Mouse (Mus musculus): ENCODE results near the gene Akap12. TPM values are rescaled to one million over a fixed set of nuclear protein-coding genes. Genes with fewer than 3 reads are reported as not detected.

Gene Akap12
- polyA plus RNA-seq, 1 experiment from 2014 or later, result 67.9 TPM

DNA sequence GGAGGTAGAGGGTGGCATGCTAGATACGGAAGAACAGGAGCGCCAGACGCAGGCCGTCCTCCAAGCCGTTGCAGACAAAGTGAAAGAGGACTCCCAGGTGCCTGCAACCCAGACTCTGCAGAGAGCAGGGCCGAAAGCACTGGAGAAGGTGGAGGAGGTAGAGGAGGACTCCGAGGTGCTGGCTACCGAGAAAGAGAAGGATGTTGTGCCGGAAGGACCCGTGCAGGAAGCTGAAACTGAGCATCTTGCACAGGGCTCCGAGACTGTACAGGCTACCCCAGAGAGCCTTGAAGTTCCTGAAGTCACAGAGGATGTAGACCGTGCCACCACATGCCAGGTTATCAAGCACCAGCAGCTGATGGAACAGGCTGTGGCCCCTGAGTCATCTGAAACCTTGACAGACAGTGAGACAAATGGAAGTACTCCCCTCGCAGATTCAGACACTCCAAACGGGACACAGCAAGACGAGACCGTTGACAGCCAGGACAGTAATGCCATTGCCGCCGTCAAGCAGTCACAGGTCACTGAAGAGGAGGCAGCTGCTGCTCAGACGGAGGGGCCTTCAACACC, 89.8 kb downstream of the Akap12 start:
- DNase-seq (ENCODE audit: low spot score), result no peak
- Histone ChIP-seq H3K27ac (replicated peaks; ENCODE audit: low read depth, low read length) (no peak overlapping the region), H3K9me3 (ENCODE audit: control insufficient read depth, low read length) (no peaks in the 10 kb centered on the region), H3K36me3 (ENCODE audit: control insufficient read depth, insufficient read depth, low read length) (peaks cover 43% of the 10 kb centered on the region), H3K4me1 (ENCODE audit: control insufficient read depth, insufficient read depth, low read length) (no peaks in the 10 kb centered on the region), H3K27me3 (replicated peaks; ENCODE audit: control insufficient read depth, insufficient read depth, low read length) (no peaks in the 10 kb centered on the region), H3K4me3 (ENCODE audit: low read depth, low read length) (no peak overlapping the region), H3K4me2 (ENCODE audit: low read depth, low read length) (no peak overlapping the region), H3K9ac (ENCODE audit: low read depth, low read length) (no peak overlapping the region)
- WGBS, result 86% methylated on average over 19 of the region's 19 CpGs
- ATAC-seq (ENCODE audit: low read depth), result no peak

DNA sequence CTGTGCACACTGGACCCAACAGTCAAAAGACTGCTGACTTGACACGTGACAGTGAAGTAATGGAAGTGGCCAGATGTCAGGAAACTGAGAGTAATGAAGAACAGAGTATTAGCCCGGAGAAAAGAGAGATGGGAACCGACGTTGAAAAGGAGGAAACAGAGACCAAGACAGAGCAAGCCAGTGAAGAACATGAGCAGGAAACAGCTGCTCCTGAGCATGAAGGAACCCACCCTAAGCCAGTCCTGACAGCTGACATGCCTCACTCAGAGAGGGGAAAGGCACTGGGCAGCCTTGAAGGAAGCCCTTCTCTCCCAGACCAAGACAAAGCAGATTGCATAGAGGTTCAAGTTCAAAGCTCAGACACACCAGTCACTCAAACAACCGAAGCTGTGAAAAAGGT, 90.5 kb downstream of the Akap12 start:
- 50% methylated on average over 5 of the region's 5 CpGs for WGBS
- ATAC-seq (ENCODE audit: low read depth) (no peak), DNase-seq (ENCODE audit: low spot score) (no peak)
- Histone ChIP-seq H3K27me3 (replicated peaks; ENCODE audit: control insufficient read depth, insufficient read depth, low read length) (no peaks in the 10 kb centered on the region), H3K4me3 (ENCODE audit: low read depth, low read length) (no peak overlapping the region), H3K27ac (replicated peaks; ENCODE audit: low read depth, low read length) (no peak overlapping the region), H3K9ac (ENCODE audit: low read depth, low read length) (no peak overlapping the region), H3K4me1 (ENCODE audit: control insufficient read depth, insufficient read depth, low read length) (no peaks in the 10 kb centered on the region), H3K36me3 (ENCODE audit: control insufficient read depth, insufficient read depth, low read length) (peaks cover 47% of the 10 kb centered on the region), H3K9me3 (ENCODE audit: control insufficient read depth, low read length) (no peaks in the 10 kb centered on the region), H3K4me2 (ENCODE audit: low read depth, low read length) (no peak overlapping the region)

DNA sequence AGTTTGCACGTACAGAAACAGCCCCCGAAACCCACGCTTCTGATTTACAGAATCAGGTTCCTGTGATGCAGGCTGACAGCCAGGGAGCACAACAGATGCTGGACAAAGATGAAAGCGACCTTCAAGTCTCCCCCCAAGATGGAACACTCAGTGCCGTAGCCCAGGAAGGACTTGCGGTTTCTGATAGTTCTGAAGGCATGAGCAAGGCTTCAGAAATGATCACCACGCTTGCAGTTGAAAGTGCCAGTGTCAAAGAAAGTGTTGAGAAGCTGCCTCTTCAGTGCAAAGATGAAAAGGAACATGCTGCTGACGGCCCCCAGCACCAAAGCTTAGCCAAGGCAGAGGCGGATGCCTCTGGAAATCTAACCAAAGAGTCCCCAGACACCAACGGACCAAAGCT, 91.3 kb downstream of the Akap12 start:
- Histone ChIP-seq H3K9ac (ENCODE audit: low read depth, low read length) (no peak overlapping the region), H3K4me3 (ENCODE audit: low read depth, low read length) (no peak overlapping the region), H3K4me1 (ENCODE audit: control insufficient read depth, insufficient read depth, low read length) (no peaks in the 10 kb centered on the region), H3K27ac (replicated peaks; ENCODE audit: low read depth, low read length) (no peak overlapping the region), H3K36me3 (ENCODE audit: control insufficient read depth, insufficient read depth, low read length) (peaks cover 47% of the 10 kb centered on the region), H3K9me3 (ENCODE audit: control insufficient read depth, low read length) (peaks cover 4% of the 10 kb centered on the region), H3K4me2 (ENCODE audit: low read depth, low read length) (no peak overlapping the region), H3K27me3 (replicated peaks; ENCODE audit: control insufficient read depth, insufficient read depth, low read length) (no peaks in the 10 kb centered on the region)
- 81% methylated on average over 10 of the region's 10 CpGs for WGBS
- no peak for DNase-seq (ENCODE audit: low spot score)
- ATAC-seq (ENCODE audit: low read depth), result no peak

DNA sequence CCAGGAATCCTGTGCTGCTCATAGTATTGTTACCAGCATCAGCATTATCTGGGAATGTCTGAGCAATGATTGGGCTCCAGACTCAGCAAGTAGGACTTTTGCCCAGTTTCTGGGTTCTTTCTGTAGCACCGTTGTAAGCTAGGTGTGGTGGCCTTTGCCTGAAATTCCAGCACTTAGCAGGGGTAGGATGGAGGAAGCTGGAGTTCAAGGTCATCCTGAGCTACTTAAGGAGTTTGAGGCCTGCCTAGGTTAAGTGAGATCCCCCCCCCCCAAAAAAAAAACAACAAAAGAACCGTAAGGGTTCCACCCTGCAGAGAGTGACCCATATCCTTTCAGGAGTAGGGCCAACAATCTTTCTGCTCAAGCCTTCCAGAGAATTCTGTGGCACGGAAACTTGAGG, 98.4 kb downstream of the Akap12 start:
- H3K9ac ChIP-seq (ENCODE audit: low read depth, low read length), result no peak overlapping the region
- H3K4me2 ChIP-seq (ENCODE audit: low read depth, low read length), result no peak overlapping the region
- ATAC-seq (ENCODE audit: low read depth) (no peak), DNase-seq (ENCODE audit: low spot score) (no peak)
- no peaks in the 10 kb centered on the region for H3K27me3 ChIP-seq (replicated peaks; ENCODE audit: control insufficient read depth, insufficient read depth, low read length)
- 82% methylated on average over 3 of the region's 3 CpGs for WGBS
- peaks cover 36% of the 10 kb centered on the region for H3K36me3 ChIP-seq (ENCODE audit: control insufficient read depth, insufficient read depth, low read length)
- no peak overlapping the region for H3K4me3 ChIP-seq (ENCODE audit: low read depth, low read length)
- H3K27ac ChIP-seq (replicated peaks; ENCODE audit: low read depth, low read length), result no peak overlapping the region
- no peaks in the 10 kb centered on the region for H3K4me1 ChIP-seq (ENCODE audit: control insufficient read depth, insufficient read depth, low read length)
- H3K9me3 ChIP-seq (ENCODE audit: control insufficient read depth, low read length), result peaks cover 14% of the 10 kb centered on the region

DNA sequence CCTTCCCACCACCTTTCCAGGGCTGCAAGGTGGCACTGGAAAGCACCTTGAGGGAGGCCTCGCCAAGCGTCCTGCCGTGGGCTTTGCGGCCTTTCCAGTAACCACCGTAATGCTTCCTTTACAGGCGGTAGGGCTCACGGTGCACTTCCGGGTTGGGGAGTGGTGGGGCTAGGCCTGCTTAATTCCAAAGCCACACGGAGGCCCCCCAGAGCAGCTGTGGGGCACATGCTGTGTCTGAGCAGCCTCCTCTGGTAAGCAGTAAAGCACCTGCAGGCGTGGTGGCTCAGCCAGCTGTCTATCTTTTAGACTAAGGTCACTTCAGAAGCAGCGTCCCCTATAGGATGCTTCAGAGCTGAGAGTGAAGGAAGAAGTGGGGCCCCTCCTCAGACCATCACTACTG, 103.9 kb downstream of the Akap12 start:
- H3K4me1 ChIP-seq (ENCODE audit: control insufficient read depth, insufficient read depth, low read length), result no peaks in the 10 kb centered on the region
- ATAC-seq (ENCODE audit: low read depth) (no peak), DNase-seq (ENCODE audit: low spot score) (no peak)
- no peak overlapping the region for H3K4me2 ChIP-seq (ENCODE audit: low read depth, low read length)
- peaks cover 60% of the 10 kb centered on the region for H3K36me3 ChIP-seq (ENCODE audit: control insufficient read depth, insufficient read depth, low read length)
- 93% methylated on average over 11 of the region's 11 CpGs for WGBS
- no peaks in the 10 kb centered on the region for H3K9me3 ChIP-seq (ENCODE audit: control insufficient read depth, low read length)
- no peaks in the 10 kb centered on the region for H3K27me3 ChIP-seq (replicated peaks; ENCODE audit: control insufficient read depth, insufficient read depth, low read length)
- no peak overlapping the region for H3K27ac ChIP-seq (replicated peaks; ENCODE audit: low read depth, low read length)
- H3K9ac ChIP-seq (ENCODE audit: low read depth, low read length), result no peak overlapping the region
- H3K4me3 ChIP-seq (ENCODE audit: low read depth, low read length), result no peak overlapping the region

DNA sequence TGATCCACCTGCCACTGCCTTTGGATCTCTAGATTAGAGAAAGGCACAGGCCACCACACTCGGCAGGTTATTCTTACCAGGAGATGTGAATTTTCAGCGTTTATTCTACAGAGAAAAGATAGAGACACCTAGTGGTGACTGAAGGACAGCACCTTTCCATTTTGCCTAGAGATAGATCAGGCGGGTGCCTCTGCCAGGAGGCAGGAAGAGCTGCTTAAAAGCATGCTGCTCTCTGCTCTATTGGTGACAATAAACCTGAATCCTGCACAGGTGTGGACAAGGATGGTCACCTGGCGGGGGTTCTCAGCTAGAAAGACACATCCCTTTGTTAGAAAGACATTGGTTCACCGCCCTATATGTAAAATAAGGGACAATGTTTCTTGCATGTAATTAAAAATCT, 105.8 kb downstream of the Akap12 start:
- DNase-seq (ENCODE audit: low spot score) (peak; percentile 51), ATAC-seq (ENCODE audit: low read depth) (no peak)
- H3K9ac ChIP-seq (ENCODE audit: low read depth, low read length), result no peak overlapping the region
- H3K36me3 ChIP-seq (ENCODE audit: control insufficient read depth, insufficient read depth, low read length), result peaks cover 52% of the 10 kb centered on the region
- whole genome bisulfite sequencing, result 58% methylated on average over 5 of the region's 5 CpGs
- no peak overlapping the region for H3K4me3 ChIP-seq (ENCODE audit: low read depth, low read length)
- no peaks in the 10 kb centered on the region for H3K27me3 ChIP-seq (replicated peaks; ENCODE audit: control insufficient read depth, insufficient read depth, low read length)
- H3K27ac ChIP-seq (replicated peaks; ENCODE audit: low read depth, low read length), result no peak overlapping the region
- H3K4me1 ChIP-seq (ENCODE audit: control insufficient read depth, insufficient read depth, low read length), result no peaks in the 10 kb centered on the region
- H3K9me3 ChIP-seq (ENCODE audit: control insufficient read depth, low read length), result no peaks in the 10 kb centered on the region
- H3K4me2 ChIP-seq (ENCODE audit: low read depth, low read length), result no peak overlapping the region

DNA sequence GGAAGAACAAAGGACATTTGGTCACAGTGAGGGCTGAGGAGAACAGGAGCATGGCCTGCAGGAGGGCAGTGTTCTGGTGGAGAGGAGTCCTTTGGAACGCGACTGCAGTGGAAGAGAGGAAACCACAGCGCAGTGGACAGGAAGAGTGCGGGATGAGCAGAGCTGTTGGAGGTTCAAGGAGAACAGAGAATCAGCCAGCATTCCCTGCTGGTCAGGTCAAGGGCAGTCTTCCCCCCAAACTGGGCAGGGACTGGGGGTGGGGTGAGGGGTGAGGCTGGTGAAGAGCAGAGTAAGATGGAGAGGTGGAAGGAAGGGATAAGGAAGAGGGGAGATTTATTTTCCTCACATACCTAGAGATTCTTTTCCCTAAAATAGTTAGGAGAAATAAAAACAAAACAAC, 107.4 kb downstream of the Akap12 start:
- H3K9me3 ChIP-seq (ENCODE audit: control insufficient read depth, low read length), result no peaks in the 10 kb centered on the region
- H3K4me1 ChIP-seq (ENCODE audit: control insufficient read depth, insufficient read depth, low read length), result no peaks in the 10 kb centered on the region
- no peak overlapping the region for H3K4me2 ChIP-seq (ENCODE audit: low read depth, low read length)
- DNase-seq (ENCODE audit: low spot score) (no peak), ATAC-seq (ENCODE audit: low read depth) (no peak)
- no peak overlapping the region for H3K4me3 ChIP-seq (ENCODE audit: low read depth, low read length)
- H3K27ac ChIP-seq (replicated peaks; ENCODE audit: low read depth, low read length), result no peak overlapping the region
- H3K27me3 ChIP-seq (replicated peaks; ENCODE audit: control insufficient read depth, insufficient read depth, low read length), result no peaks in the 10 kb centered on the region
- H3K36me3 ChIP-seq (ENCODE audit: control insufficient read depth, insufficient read depth, low read length), result peaks cover 38% of the 10 kb centered on the region
- H3K9ac ChIP-seq (ENCODE audit: low read depth, low read length), result no peak overlapping the region
- 94% methylated on average over 4 of the region's 4 CpGs for WGBS

DNA sequence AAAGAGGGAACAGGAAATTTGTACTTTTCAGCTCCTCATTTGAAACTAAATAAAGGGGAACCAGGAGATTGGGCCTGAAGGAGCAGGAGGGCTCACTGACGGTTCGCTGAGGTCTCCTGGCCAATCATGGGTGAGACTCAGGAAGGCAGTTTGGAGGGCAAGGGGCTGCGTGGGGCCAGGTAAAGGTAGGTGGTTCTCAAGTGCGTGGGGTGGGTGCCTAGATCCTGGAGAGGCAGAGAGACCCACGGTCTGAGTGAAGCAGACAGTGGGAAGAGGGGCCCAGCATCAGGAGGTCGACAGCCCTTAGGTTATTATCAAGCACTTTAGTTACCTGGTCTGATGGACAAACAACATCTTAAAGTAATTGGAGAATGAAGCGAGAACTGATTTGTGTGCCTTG, 108.1 kb downstream of the Akap12 start:
- H3K4me2 ChIP-seq (ENCODE audit: low read depth, low read length), result no peak overlapping the region
- no peak overlapping the region for H3K4me3 ChIP-seq (ENCODE audit: low read depth, low read length)
- ATAC-seq (ENCODE audit: low read depth) (no peak), DNase-seq (ENCODE audit: low spot score) (no peak)
- 90% methylated on average over 7 of the region's 7 CpGs for WGBS
- H3K27me3 ChIP-seq (replicated peaks; ENCODE audit: control insufficient read depth, insufficient read depth, low read length), result no peaks in the 10 kb centered on the region
- H3K4me1 ChIP-seq (ENCODE audit: control insufficient read depth, insufficient read depth, low read length), result no peaks in the 10 kb centered on the region
- H3K9ac ChIP-seq (ENCODE audit: low read depth, low read length), result no peak overlapping the region
- peaks cover 31% of the 10 kb centered on the region; the same call in 1 of the 2 replicates for H3K36me3 ChIP-seq (ENCODE audit: control insufficient read depth, insufficient read depth, low read length)
- H3K27ac ChIP-seq (replicated peaks; ENCODE audit: low read depth, low read length), result no peak overlapping the region
- H3K9me3 ChIP-seq (ENCODE audit: control insufficient read depth, low read length), result no peaks in the 10 kb centered on the region

DNA sequence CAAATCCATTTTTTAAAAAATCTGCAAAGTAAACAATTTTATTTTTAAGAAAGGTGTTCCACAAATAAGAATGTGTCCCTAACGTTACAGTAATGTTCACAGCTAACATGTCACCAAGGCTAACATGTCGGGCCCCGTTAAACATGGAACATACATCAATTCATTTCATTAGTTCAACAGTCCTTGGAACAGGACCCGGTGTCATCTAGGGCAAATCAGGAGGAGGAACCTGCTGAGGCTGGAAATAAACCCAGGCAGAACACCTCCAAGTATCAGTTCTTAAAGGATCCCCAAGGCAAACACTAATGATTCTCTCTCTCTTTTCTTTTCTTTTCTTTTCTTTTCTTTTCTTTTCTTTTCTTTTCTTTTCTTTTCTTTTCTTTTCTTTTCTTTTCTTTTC, 108.6 kb downstream of the Akap12 start:
- H3K4me2 ChIP-seq (ENCODE audit: low read depth, low read length), result no peak overlapping the region
- H3K4me3 ChIP-seq (ENCODE audit: low read depth, low read length), result no peak overlapping the region
- H3K4me1 ChIP-seq (ENCODE audit: control insufficient read depth, insufficient read depth, low read length), result no peaks in the 10 kb centered on the region
- no peak for ATAC-seq (ENCODE audit: low read depth)
- WGBS, result 85% methylated on average over 4 of the region's 4 CpGs
- no peak overlapping the region for H3K9ac ChIP-seq (ENCODE audit: low read depth, low read length)
- peaks cover 28% of the 10 kb centered on the region; the same call in 1 of the 2 replicates for H3K36me3 ChIP-seq (ENCODE audit: control insufficient read depth, insufficient read depth, low read length)
- H3K27me3 ChIP-seq (replicated peaks; ENCODE audit: control insufficient read depth, insufficient read depth, low read length), result no peaks in the 10 kb centered on the region
- no peak overlapping the region for H3K27ac ChIP-seq (replicated peaks; ENCODE audit: low read depth, low read length)
- no peaks in the 10 kb centered on the region for H3K9me3 ChIP-seq (ENCODE audit: control insufficient read depth, low read length)
- DNase-seq (ENCODE audit: low spot score), result no peak

Data from embryonic facial prominence, embryonic 14.5 days (tissue).